Mouse (Mus musculus) heart, postnatal 0 days (tissue): ENCODE data around the gene Clybl. TPM values are rescaled to one million over a fixed set of nuclear protein-coding genes. Genes with fewer than 3 reads are reported as not detected.

ENCODE experiments used
- ATAC-seq: fragments of 200-750 bp; cut with Nextera tagmentation; 2 replicates; pipeline ENCODE4 v1.8.0; 2017; ENCODE audit warnings: low read depth, moderate number of reproducible peaks, moderate library complexity; ENCODE audit not compliant: insufficient read depth
- DNase-seq: peaks from one replicate; pipeline ENCODE4 v3.0.0-alpha.2; 2016; ENCODE audit warnings: low spot score
- H3K27ac ChIP-seq: fragments of 300-500 bp; sonication (generic); 2 replicates; pipeline ENCODE4 v1.5.1; 2014; ENCODE audit warnings: low read depth, mild to moderate bottlenecking
- H3K27me3 ChIP-seq: fragments of 300-500 bp; sonication (generic); 2 replicates; pipeline ENCODE4 v1.6.1; 2014; ENCODE audit warnings: low read length, mixed read lengths; ENCODE audit not compliant: control insufficient read depth, insufficient read depth
- H3K36me3 ChIP-seq: fragments of 300-500 bp; sonication (generic); replicated peaks from 2 replicates; pipeline ENCODE4 v1.6.1; 2014; ENCODE audit warnings: low read length, mixed read lengths; ENCODE audit not compliant: control insufficient read depth, insufficient read depth
- H3K4me1 ChIP-seq: fragments of 300-500 bp; sonication (generic); 2 replicates; pipeline ENCODE4 v1.6.1; 2014; ENCODE audit warnings: antibody characterized with exemption; ENCODE audit not compliant: control insufficient read depth, insufficient read depth
- H3K4me2 ChIP-seq: fragments of 300-500 bp; sonication (generic); 2 replicates; pipeline ENCODE4 v1.6.1; 2014; ENCODE audit warnings: low read depth, mild to moderate bottlenecking, low read length, moderate library complexity
- H3K4me3 ChIP-seq: fragments of 300-500 bp; sonication (generic); 2 replicates; pipeline ENCODE4 v1.5.1; 2014; ENCODE audit warnings: low read depth, low read length
- H3K9ac ChIP-seq: fragments of 300-500 bp; sonication (generic); replicated peaks from 2 replicates; pipeline ENCODE4 v1.6.1; 2014; ENCODE audit warnings: low read depth, low read length, mixed read lengths
- H3K9me3 ChIP-seq: fragments of 300-500 bp; sonication (generic); replicated peaks from 2 replicates; pipeline ENCODE4 v1.6.1; 2016; ENCODE audit warnings: low read length; ENCODE audit not compliant: control insufficient read depth
- CTCF ChIP-seq: IDR thresholded peaks from 2 replicates; pipeline ENCODE4 v1.5.1; 2016; ENCODE audit warnings: antibody characterized with exemption, control low read depth, low read depth
- EP300 ChIP-seq: IDR thresholded peaks from 2 replicates; pipeline ENCODE4 v1.6.1; 2016; ENCODE audit warnings: antibody characterized with exemption, low read depth
- WGBS: fragments of 180-500 bp; shearing (Covaris S2); extraction: QIAGEN DNeasy Blood & Tissue Kit; methylation state at CpG from one replicate; pipeline ENCODE4 v1.1.7; 2014; 5-methylcytosine and 5-hydroxymethylcytosine counted together
- polyA plus RNA-seq: library from polyadenylated mRNA; unstranded; fragments of >200 nt; fragmentation: Nextera tagmentation; extraction: Ambion mirVana; gene quantifications from 2 replicates; pipeline ENCODE4 v1.2.1, GENCODE M21; 2015
- total RNA-seq: library from RNA; depleted of rRNA; stranded (reverse); fragments of >200 nt; gene quantifications from 2 replicates; pipeline ENCODE4 v1.2.3, GENCODE M21; 2014; ENCODE audit warnings: low replicate concordance

Gene Clybl
- total and polyA plus RNA-seq, 2 experiments from 2014 or later: 74.6 to 111 TPM

GRCm38 (mm10) chr14:122223461-122224102 is 42.1 kb downstream of the Clybl start:
- WGBS: 14% methylated on average over 9 of the region's 9 CpGs
- Histone ChIP-seq H3K27me3 (peaks cover 19% of the 10 kb centered on the region), H3K4me3 (peak overlapping the region; percentile 12), H3K9ac (no peak overlapping the region), H3K36me3 (no peaks in the 10 kb centered on the region), H3K27ac (no peak overlapping the region), H3K4me2 (peak overlapping the region; percentile 42; the same call in 1 of the 2 replicates), H3K9me3 (0 out of 2 replicates have a peak, but pooled peaks cover 4% of the 10 kb centered on the region), H3K4me1 (no peaks in the 10 kb centered on the region)
- TF ChIP-seq CTCF: peak; percentile 79
- TF ChIP-seq EP300: no peak
- DNase-seq (peak; percentile 85), ATAC-seq (peak; percentile 88)

- Histone ChIP-seq H3K36me3 (no peaks in the 10 kb centered on the region), H3K9ac (no peak overlapping the region), H3K27ac (no peak overlapping the region), H3K9me3 (0 out of 2 replicates have a peak, but pooled peaks cover 4% of the 10 kb centered on the region), H3K4me1 (no peaks in the 10 kb centered on the region), H3K27me3 (peaks cover 19% of the 10 kb centered on the region), H3K4me3 (no peak overlapping the region), H3K4me2 (no peak overlapping the region)
- ATAC-seq: no peak
- 54% methylated on average over 6 of the region's 6 CpGs for WGBS
- no peak for DNase-seq
- TF ChIP-seq CTCF (no peak), EP300 (no peak)
Measured at GRCm38 (mm10) chr14:122224103-122224494, 42.6 kb downstream of the Clybl start.

GRCm38 (mm10) chr14:122224501-122224928 is 43.0 kb downstream of the Clybl start:
- no peak for ATAC-seq
- TF ChIP-seq CTCF: no peak
- no peak for TF ChIP-seq EP300

GRCm38 (mm10) chr14:122225479-122226132 is 44.1 kb downstream of the Clybl start:
- Histone ChIP-seq H3K4me1 (no peaks in the 10 kb centered on the region), H3K9me3 (no peaks in the 10 kb centered on the region), H3K4me3 (no peak overlapping the region), H3K27ac (no peak overlapping the region), H3K36me3 (no peaks in the 10 kb centered on the region), H3K9ac (no peak overlapping the region), H3K4me2 (no peak overlapping the region), H3K27me3 (peaks cover 21% of the 10 kb centered on the region)
- TF ChIP-seq EP300 (no peak), CTCF (no peak)
- WGBS: 55% methylated on average over 7 of the region's 7 CpGs
- ATAC-seq (no peak), DNase-seq (no peak)

More at GRCm38 (mm10) chr14:122224501-122224928, 43.0 kb downstream of the Clybl start:
- WGBS: 66% methylated on average over 8 of the region's 8 CpGs
- Histone ChIP-seq H3K27me3 (peaks cover 21% of the 10 kb centered on the region), H3K4me3 (no peak overlapping the region), H3K9me3 (0 out of 2 replicates have a peak, but pooled peaks cover under 1% of the 10 kb centered on the region), H3K4me1 (no peaks in the 10 kb centered on the region), H3K36me3 (no peaks in the 10 kb centered on the region), H3K4me2 (no peak overlapping the region), H3K9ac (no peak overlapping the region), H3K27ac (no peak overlapping the region)
- no peak for DNase-seq

GRCm38 (mm10) chr14:122226133-122226515 is 44.6 kb downstream of the Clybl start:
- DNase-seq: no peak
- no peak overlapping the region for H3K4me3 ChIP-seq
- H3K9ac ChIP-seq: no peak overlapping the region
- no peak for ATAC-seq
- no peaks in the 10 kb centered on the region for H3K36me3 ChIP-seq
- no peak overlapping the region for H3K27ac ChIP-seq
- no peak for TF ChIP-seq CTCF
- TF ChIP-seq EP300: no peak
- H3K27me3 ChIP-seq: peaks cover 21% of the 10 kb centered on the region
- no peaks in the 10 kb centered on the region for H3K9me3 ChIP-seq
- no peak overlapping the region for H3K4me2 ChIP-seq
- H3K4me1 ChIP-seq: no peaks in the 10 kb centered on the region
- 88% methylated on average over 2 of the region's 2 CpGs for WGBS
